Mouse (Mus musculus) lung, embryonic 15.5 days (tissue): ENCODE measurements around the gene Emcn. TPM values are rescaled to one million over a fixed set of nuclear protein-coding genes. Genes with fewer than 3 reads are reported as not detected.

Experiments used
- ATAC-seq: fragments of 200-750 bp; cut with Nextera tagmentation; 2 replicates; pipeline ENCODE4 v1.8.0; 2017; ENCODE audit warnings: moderate number of reproducible peaks, borderline replicate concordance; ENCODE audit not compliant: low FRiP score, low TSS enrichment; ENCODE audit errors: extremely low read depth
- H3K27ac ChIP-seq: fragments of 300-500 bp; sonication (generic); 2 replicates; pipeline ENCODE4 v1.5.1; 2015; ENCODE audit warnings: moderate library complexity, mild to moderate bottlenecking, inconsistent platforms
- H3K27me3 ChIP-seq: fragments of 300-500 bp; sonication (generic); 2 replicates; pipeline ENCODE4 v1.6.1; 2015; ENCODE audit warnings: inconsistent platforms
- H3K36me3 ChIP-seq: fragments of 300-500 bp; sonication (generic); 2 replicates; pipeline ENCODE4 v1.6.1; 2015; ENCODE audit warnings: inconsistent platforms
- H3K4me1 ChIP-seq: fragments of 300-500 bp; sonication (generic); 2 replicates; pipeline ENCODE4 v1.6.1; 2015; ENCODE audit warnings: inconsistent platforms
- H3K4me2 ChIP-seq: fragments of 300-500 bp; sonication (generic); 2 replicates; pipeline ENCODE4 v1.6.1; 2015; ENCODE audit warnings: inconsistent platforms, mild to moderate bottlenecking, moderate library complexity
- H3K4me3 ChIP-seq: fragments of 300-500 bp; sonication (generic); 2 replicates; pipeline ENCODE4 v1.5.1; 2015; ENCODE audit warnings: mild to moderate bottlenecking, inconsistent platforms
- H3K9ac ChIP-seq: fragments of 300-500 bp; sonication (generic); 2 replicates; pipeline ENCODE4 v1.6.1; 2015; ENCODE audit warnings: inconsistent platforms
- H3K9me3 ChIP-seq: fragments of 300-500 bp; sonication (generic); 2 replicates; pipeline ENCODE4 v1.6.1; 2016; ENCODE audit warnings: inconsistent platforms
- WGBS: fragments of 180-500 bp; shearing (Covaris S2); methylation state at CpG from one replicate; pipeline ENCODE4 v1.1.7; 2015; 5-methylcytosine and 5-hydroxymethylcytosine counted together
- polyA plus RNA-seq: library from polyadenylated mRNA; unstranded; fragments of >200 nt; fragmentation: Nextera tagmentation; extraction: Ambion mirVana; gene quantifications from 2 replicates; pipeline ENCODE4 v1.2.1, GENCODE M21; 2015

The Emcn gene
- polyA plus RNA-seq = 80.2 and 83.9 TPM in 2 replicates

- Histone ChIP-seq H3K9me3 (no peaks in the 10 kb centered on the region), H3K4me1 (no peaks in the 10 kb centered on the region), H3K9ac (0 out of 2 replicates have a peak within 1 kb of the TSS, but pooled peaks have one; percentile 6), H3K4me2 (no peak within 1 kb of the TSS; the same call in 1 of the 2 replicates), H3K27me3 (no peaks in the 10 kb centered on the region), H3K4me3 (peak within 1 kb of the TSS; percentile 31), H3K36me3 (no peaks in the 10 kb centered on the region), H3K27ac (peak within 1 kb of the TSS; percentile 76)
- ATAC-seq = 0 out of 2 replicates have a peak, but pooled peaks have one; percentile 31
- 40% methylated on average over 8 of the region's 8 CpGs for WGBS
Measured at GRCm38 (mm10) chr3:137340938-137341337, at the start of gene Emcn. Emcn (plus strand) TSS chr3:137341067.

- no peaks in the 10 kb centered on the region for H3K9me3 ChIP-seq
- no peaks in the 10 kb centered on the region for H3K4me1 ChIP-seq
- no peaks in the 10 kb centered on the region for H3K36me3 ChIP-seq
- ATAC-seq = peak; percentile 55; the same call in 1 of the 2 replicates
- no peak overlapping the region for H3K4me3 ChIP-seq
- H3K9ac ChIP-seq = no peak overlapping the region
- 21% methylated on average over 6 of the region's 6 CpGs for WGBS
- H3K27ac ChIP-seq = no peak overlapping the region
- peak overlapping the region; percentile 34 for H3K4me2 ChIP-seq
- no peaks in the 10 kb centered on the region for H3K27me3 ChIP-seq
Measured at GRCm38 (mm10) chr3:137293174-137293591, 47.7 kb upstream of the Emcn start.

DNA sequence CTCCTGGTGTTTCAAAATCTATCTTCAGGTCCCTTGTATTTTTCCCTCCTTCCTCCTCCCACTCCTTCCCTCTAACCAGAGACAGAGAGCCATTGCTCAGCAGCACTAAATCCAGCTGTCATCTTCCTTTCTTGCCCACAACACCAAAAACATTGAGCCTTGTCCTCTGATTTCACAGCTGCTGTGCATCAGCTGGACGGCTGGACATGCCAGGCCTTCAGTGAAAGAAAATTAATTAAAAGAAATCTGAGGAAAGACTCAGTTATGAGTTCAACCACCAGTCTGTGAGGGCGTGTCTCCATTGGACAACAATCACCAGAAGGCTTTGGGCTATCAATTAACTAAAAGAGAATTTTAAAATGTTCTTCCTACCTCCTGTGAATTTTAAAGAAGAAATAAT, 42.6 kb upstream of the Emcn start:
- Histone ChIP-seq H3K4me1 (no peaks in the 10 kb centered on the region), H3K4me3 (no peak overlapping the region), H3K27me3 (no peaks in the 10 kb centered on the region), H3K36me3 (no peaks in the 10 kb centered on the region), H3K4me2 (no peak overlapping the region), H3K9ac (no peak overlapping the region), H3K9me3 (no peaks in the 10 kb centered on the region), H3K27ac (no peak overlapping the region)
- WGBS = 54% methylated on average over 2 of the region's 2 CpGs
- ATAC-seq = no peak

DNA sequence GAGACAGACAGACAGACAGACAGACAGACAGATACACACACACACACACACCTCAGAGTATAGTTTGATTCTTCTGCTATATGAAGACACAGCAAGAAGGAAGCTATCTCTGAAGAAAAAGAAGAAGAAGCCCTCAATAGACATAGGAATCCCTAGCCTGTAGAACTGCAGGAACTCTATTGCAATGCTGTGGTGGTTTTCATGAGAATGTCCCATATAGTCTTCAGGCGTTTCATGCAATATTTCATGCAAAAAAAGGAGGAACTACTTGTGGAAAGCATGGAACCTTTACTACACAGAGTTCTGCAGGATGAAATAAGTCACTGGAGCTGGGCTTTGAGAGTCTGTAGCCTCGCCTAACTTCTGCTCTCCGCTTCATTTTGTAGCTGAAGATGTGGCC, 40.7 kb upstream of the Emcn start:
- WGBS = 71% methylated on average over 3 of the region's 3 CpGs
- Histone ChIP-seq H3K9me3 (no peaks in the 10 kb centered on the region), H3K4me2 (no peak overlapping the region), H3K27me3 (no peaks in the 10 kb centered on the region), H3K4me3 (no peak overlapping the region), H3K27ac (no peak overlapping the region), H3K9ac (no peak overlapping the region), H3K36me3 (no peaks in the 10 kb centered on the region), H3K4me1 (no peaks in the 10 kb centered on the region)
- no peak for ATAC-seq

GRCm38 (mm10) chr3:137301195-137301594, 39.7 kb upstream of the Emcn start:
- no peaks in the 10 kb centered on the region for H3K4me1 ChIP-seq
- ATAC-seq = no peak
- no peak overlapping the region for H3K27ac ChIP-seq
- H3K4me2 ChIP-seq = no peak overlapping the region
- no peak overlapping the region for H3K9ac ChIP-seq
- H3K36me3 ChIP-seq = no peaks in the 10 kb centered on the region
- no peak overlapping the region for H3K4me3 ChIP-seq
- no peaks in the 10 kb centered on the region for H3K27me3 ChIP-seq
- no peaks in the 10 kb centered on the region for H3K9me3 ChIP-seq

DNA sequence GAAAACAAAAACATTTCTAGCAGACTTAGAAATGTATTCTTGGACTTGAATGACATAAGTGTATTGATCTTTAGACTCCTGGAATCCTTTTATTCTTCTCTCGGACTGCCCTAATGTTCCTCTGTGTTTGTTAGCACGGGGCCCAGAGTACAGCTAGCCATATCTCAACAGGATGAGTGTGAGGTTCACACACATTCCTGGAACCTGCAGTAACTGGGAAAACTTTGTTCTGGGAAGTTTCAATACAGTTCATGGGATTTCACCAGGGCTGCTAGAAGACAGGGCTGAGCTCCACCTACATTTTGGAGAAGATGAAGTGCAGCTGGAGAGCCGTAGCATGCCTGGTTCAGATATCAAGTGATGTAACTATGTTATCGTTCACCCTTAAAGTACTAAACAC, 38.1 kb upstream of the Emcn start:
- Histone ChIP-seq H3K4me2 (no peak overlapping the region), H3K9ac (no peak overlapping the region), H3K27ac (no peak overlapping the region), H3K9me3 (no peaks in the 10 kb centered on the region), H3K4me3 (no peak overlapping the region), H3K36me3 (no peaks in the 10 kb centered on the region), H3K27me3 (no peaks in the 10 kb centered on the region), H3K4me1 (no peaks in the 10 kb centered on the region)
- 55% methylated on average over 4 of the region's 4 CpGs for WGBS
- ATAC-seq = no peak

DNA sequence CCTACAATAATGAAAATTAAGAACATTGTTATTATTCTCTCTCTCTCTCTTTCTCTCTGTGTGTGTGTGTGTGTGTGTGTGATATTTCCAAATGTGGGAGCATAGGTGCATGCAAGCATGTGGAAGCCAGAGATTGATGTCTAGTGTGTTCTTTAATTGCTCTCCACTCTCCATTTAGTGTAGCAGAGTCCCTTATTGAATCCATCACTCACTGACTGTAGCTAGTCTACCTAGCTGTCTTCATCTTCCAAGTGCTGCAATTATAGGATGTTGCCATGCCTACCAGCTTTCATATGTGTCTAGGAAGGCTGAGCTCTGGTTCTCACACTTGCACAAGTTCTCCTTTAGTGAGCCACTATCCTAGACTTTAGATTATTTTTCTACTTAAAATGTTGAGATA, 30.9 kb upstream of the Emcn start:
- H3K9ac ChIP-seq = no peak overlapping the region
- no peak overlapping the region for H3K4me2 ChIP-seq
- H3K27ac ChIP-seq = no peak overlapping the region
- H3K36me3 ChIP-seq = no peaks in the 10 kb centered on the region
- ATAC-seq = no peak
- H3K9me3 ChIP-seq = no peaks in the 10 kb centered on the region
- no peaks in the 10 kb centered on the region for H3K4me1 ChIP-seq
- no peaks in the 10 kb centered on the region for H3K27me3 ChIP-seq
- H3K4me3 ChIP-seq = no peak overlapping the region

- Histone ChIP-seq H3K4me2 (no peak overlapping the region), H3K9me3 (no peaks in the 10 kb centered on the region), H3K36me3 (no peaks in the 10 kb centered on the region), H3K9ac (no peak overlapping the region), H3K4me1 (no peaks in the 10 kb centered on the region), H3K27me3 (no peaks in the 10 kb centered on the region), H3K27ac (no peak overlapping the region), H3K4me3 (no peak overlapping the region)
- WGBS = 66% methylated on average over 3 of the region's 3 CpGs
- no peak for ATAC-seq
Measured at GRCm38 (mm10) chr3:137312540-137312939, 28.3 kb upstream of the Emcn start.

GRCm38 (mm10) chr3:137313775-137314362, 27.0 kb upstream of the Emcn start:
- no peaks in the 10 kb centered on the region for H3K4me1 ChIP-seq
- no peak overlapping the region for H3K4me2 ChIP-seq
- H3K36me3 ChIP-seq = no peaks in the 10 kb centered on the region
- H3K27me3 ChIP-seq = no peaks in the 10 kb centered on the region
- no peak for ATAC-seq
- 81% methylated on average over 2 of the region's 2 CpGs for WGBS
- H3K27ac ChIP-seq = no peak overlapping the region
- no peaks in the 10 kb centered on the region for H3K9me3 ChIP-seq
- H3K4me3 ChIP-seq = no peak overlapping the region
- H3K9ac ChIP-seq = no peak overlapping the region

GRCm38 (mm10) chr3:137318371-137318770, 22.5 kb upstream of the Emcn start:
- Histone ChIP-seq H3K9ac (no peak overlapping the region), H3K4me3 (no peak overlapping the region), H3K4me1 (no peaks in the 10 kb centered on the region), H3K27ac (no peak overlapping the region), H3K27me3 (no peaks in the 10 kb centered on the region), H3K9me3 (no peaks in the 10 kb centered on the region), H3K36me3 (no peaks in the 10 kb centered on the region), H3K4me2 (no peak overlapping the region)
- WGBS = 95% methylated on average over 1 of the region's 2 CpGs
- ATAC-seq = no peak

- no peaks in the 10 kb centered on the region for H3K27me3 ChIP-seq
- WGBS = 20% methylated on average over 1 of the region's 1 CpGs
- peaks cover 2% of the 10 kb centered on the region; the same call in 1 of the 2 replicates for H3K4me1 ChIP-seq
- H3K36me3 ChIP-seq = no peaks in the 10 kb centered on the region
- no peak overlapping the region for H3K9ac ChIP-seq
- H3K9me3 ChIP-seq = no peaks in the 10 kb centered on the region
- H3K4me3 ChIP-seq = no peak overlapping the region
- no peak overlapping the region for H3K4me2 ChIP-seq
- no peak for ATAC-seq
- H3K27ac ChIP-seq = no peak overlapping the region
Measured at GRCm38 (mm10) chr3:137319950-137320349, 20.9 kb upstream of the Emcn start.

DNA sequence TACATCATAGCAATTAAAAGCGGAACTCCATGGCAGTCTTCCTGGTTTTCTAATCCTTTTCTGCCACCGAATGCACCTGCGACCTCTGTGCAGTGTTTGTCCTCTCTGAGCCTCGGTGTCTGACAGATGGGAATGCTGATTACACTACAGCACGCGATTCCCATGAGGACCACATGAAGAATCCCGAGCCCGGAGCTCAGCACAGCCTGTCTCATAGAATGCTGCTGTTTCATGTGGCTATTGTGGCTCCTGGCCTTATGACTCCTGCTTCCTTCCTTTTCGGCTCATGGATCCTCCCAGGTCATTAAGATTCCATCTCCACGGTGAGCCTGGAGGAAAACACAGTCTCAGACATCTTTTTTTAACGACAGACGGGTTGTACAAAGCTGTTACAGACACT, 18.6 kb upstream of the Emcn start:
- WGBS = 38% methylated on average over 12 of the region's 12 CpGs
- Histone ChIP-seq H3K9me3 (no peaks in the 10 kb centered on the region), H3K4me1 (peaks cover 2% of the 10 kb centered on the region; the same call in 1 of the 2 replicates), H3K27ac (no peak overlapping the region), H3K4me2 (no peak overlapping the region), H3K36me3 (no peaks in the 10 kb centered on the region), H3K4me3 (no peak overlapping the region), H3K9ac (no peak overlapping the region), H3K27me3 (no peaks in the 10 kb centered on the region)
- peak; percentile 31; the same call in 1 of the 2 replicates for ATAC-seq

DNA sequence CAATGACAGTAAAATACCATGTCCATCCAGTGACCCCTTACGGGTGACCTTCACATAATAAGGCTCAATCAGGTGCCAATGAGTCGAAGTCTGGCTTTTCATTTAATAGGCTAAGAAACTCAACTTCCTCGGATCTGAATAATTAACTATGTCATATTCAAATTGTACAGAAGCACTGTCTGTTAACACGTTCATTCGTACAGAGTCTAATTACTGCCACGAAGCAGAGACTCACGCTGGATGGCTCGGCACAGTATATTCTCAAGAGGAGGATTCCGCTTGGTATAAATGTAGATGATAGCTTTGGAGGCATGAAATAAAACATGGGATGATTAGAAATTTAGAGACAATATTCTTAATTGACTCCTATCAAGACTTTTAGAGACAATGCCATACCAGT, 11.0 kb upstream of the Emcn start:
- Histone ChIP-seq H3K4me3 (no peak overlapping the region), H3K9me3 (no peaks in the 10 kb centered on the region), H3K4me1 (peaks cover 6% of the 10 kb centered on the region; the same call in 1 of the 2 replicates), H3K36me3 (no peaks in the 10 kb centered on the region), H3K27ac (no peak overlapping the region), H3K4me2 (no peak overlapping the region), H3K9ac (no peak overlapping the region), H3K27me3 (no peaks in the 10 kb centered on the region)
- WGBS = 85% methylated on average over 9 of the region's 9 CpGs
- ATAC-seq = no peak
